Mouse (Mus musculus) erythroblast, embryonic 14.5 days (primary cell): Measurements from ENCODE around the gene Nmnat3. TPM values are rescaled to one million over a fixed set of nuclear protein-coding genes. Genes with fewer than 3 reads are reported as not detected.

Source experiments
- H3K27me3 ChIP-seq: 2 replicates; pipeline ENCODE4 v1.6.1; 2012; ENCODE audit warnings: inconsistent platforms; ENCODE audit not compliant: control insufficient read depth
- H3K36me3 ChIP-seq: 2 replicates; pipeline ENCODE4 v1.6.1; 2012; ENCODE audit warnings: mild to moderate bottlenecking, inconsistent platforms; ENCODE audit not compliant: control insufficient read depth
- H3K4me1 ChIP-seq: 2 replicates; pipeline ENCODE4 v1.6.1; 2012; ENCODE audit warnings: inconsistent platforms; ENCODE audit not compliant: control insufficient read depth
- H3K4me3 ChIP-seq: replicated peaks from 2 replicates; pipeline ENCODE3; 2012; ENCODE audit warnings: moderate library complexity, mild to moderate bottlenecking, inconsistent platforms
- H3K9me3 ChIP-seq: 2 replicates; pipeline ENCODE4 v1.6.1; 2012; ENCODE audit warnings: low read length, inconsistent platforms, mixed read lengths; ENCODE audit not compliant: control insufficient read depth
- GATA1 ChIP-seq: IDR thresholded peaks from 2 replicates; pipeline ENCODE4 v1.6.1; 2012; ENCODE audit warnings: low read length, inconsistent platforms, mixed read lengths
- TAL1 ChIP-seq: IDR thresholded peaks from 3 replicates; pipeline ENCODE4 v1.6.1; 2012; ENCODE audit warnings: low read length, inconsistent platforms, mixed read lengths
- polyA plus RNA-seq: library from polyadenylated mRNA; stranded (reverse); fragments of >175 nt; gene quantifications from 2 replicates; pipeline ENCODE4 v1.2.3, GENCODE M21; 2012

Gene Nmnat3
- polyA plus RNA-seq, 1 experiment = 7.2 TPM

DNA sequence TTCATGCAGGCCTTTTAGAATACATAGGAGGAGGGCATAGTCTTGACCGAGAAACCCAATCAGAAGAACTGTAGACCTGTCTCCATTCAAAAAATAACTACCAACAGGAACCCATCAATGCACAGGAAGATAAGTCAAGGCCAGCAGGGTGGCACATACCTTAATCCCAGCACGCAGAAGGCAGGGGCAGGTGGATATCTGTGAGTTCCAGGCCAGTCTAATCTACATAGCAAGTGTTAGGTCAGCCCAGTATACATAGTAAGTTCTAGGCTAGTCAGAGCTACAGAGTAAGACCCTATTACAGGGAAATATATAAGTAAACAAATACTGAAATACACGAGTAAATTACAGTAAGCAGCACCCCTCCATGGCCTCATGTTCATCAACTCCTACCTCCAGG, 110.6 kb downstream of the Nmnat3 start:
- TF ChIP-seq GATA1 (no peak), TAL1 (no peak)
- H3K9me3 ChIP-seq = no peaks in the 10 kb centered on the region
- peaks cover 16% of the 10 kb centered on the region for H3K4me1 ChIP-seq
- H3K27me3 ChIP-seq = no peaks in the 10 kb centered on the region
- no peak overlapping the region for H3K4me3 ChIP-seq
- H3K36me3 ChIP-seq = peaks cover 72% of the 10 kb centered on the region

DNA sequence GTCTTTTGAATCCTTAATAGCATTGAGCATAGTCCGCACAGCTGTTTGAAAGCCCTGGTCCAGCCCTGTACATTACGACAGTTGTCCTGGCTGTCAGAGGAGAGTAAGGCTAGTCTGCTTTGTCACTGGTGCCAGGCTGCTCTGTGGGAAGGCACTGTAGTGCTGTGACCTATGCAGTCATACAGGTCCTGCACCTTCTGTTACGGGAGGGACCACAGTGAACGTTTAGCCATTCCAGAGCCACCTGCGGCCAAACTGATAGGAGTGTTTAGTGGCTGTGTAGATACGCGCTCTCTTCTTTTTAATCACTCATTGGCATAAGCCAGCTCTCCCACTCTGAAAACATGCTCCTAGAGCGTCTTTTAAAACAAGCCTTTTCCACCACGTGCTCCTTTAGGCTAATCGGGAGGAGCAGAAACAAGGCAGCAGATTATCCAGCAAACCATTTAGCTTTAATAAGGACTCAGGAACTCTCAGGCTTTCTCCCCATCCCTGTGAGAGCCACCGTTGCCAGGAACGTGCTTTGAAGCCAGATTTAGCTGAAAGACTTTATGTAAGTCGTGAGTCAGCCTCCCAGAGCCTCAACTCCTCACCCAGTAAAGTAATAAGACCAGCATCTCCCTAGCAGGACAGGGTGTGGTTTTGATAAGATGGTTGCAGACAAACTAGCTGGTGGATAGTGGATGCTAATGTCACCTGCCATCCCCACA, 113.1 kb downstream of the Nmnat3 start:
- H3K36me3 ChIP-seq = peaks cover 87% of the 10 kb centered on the region
- H3K4me3 ChIP-seq = no peak overlapping the region
- TF ChIP-seq GATA1 = no peak
- no peak for TF ChIP-seq TAL1
- no peaks in the 10 kb centered on the region for H3K27me3 ChIP-seq
- H3K4me1 ChIP-seq = peaks cover 16% of the 10 kb centered on the region
- no peaks in the 10 kb centered on the region for H3K9me3 ChIP-seq

DNA sequence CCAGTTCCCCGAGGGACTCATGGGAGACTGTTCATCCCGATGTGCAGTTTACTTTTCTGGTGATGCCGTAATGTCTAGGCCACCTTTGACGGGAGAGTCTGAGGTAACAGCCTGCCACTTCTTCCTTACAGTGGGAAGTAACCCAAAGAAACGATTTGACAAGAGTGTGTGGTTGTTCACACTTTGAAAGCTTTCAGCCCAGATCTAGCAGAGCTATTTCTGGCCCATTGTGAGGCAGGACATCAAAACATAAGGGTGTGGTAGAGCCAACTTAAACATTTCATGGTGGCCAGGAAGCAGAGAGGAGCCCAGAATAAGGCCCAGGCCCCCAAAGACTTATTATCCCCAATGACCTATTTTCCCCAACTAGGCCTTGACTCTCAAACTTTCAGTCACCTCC, 114.4 kb downstream of the Nmnat3 start:
- Histone ChIP-seq H3K27me3 (no peaks in the 10 kb centered on the region), H3K4me1 (peaks cover 16% of the 10 kb centered on the region), H3K9me3 (no peaks in the 10 kb centered on the region), H3K36me3 (peaks cover 94% of the 10 kb centered on the region), H3K4me3 (no peak overlapping the region)
- TF ChIP-seq TAL1 = no peak
- TF ChIP-seq GATA1 = no peak

DNA sequence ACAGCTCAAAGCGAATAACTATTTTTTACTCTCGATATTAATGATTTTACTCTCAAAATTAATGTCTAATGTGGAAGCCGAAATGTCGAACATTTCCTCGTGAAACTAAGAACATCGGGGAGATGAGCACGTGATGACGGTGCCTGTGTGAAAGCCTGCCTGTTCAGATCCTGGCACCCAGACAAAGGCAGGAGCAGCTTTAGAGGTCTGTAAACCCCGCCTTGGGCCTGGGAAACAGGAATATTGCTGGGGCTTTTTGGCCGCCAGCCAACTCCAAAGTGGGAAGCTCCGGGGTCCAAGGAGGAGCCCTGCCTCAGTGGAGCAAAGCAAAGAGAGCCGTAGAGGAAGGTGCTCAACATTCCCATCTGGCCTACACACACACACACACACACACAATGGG, 120.5 kb downstream of the Nmnat3 start:
- H3K27me3 ChIP-seq = no peaks in the 10 kb centered on the region

DNA sequence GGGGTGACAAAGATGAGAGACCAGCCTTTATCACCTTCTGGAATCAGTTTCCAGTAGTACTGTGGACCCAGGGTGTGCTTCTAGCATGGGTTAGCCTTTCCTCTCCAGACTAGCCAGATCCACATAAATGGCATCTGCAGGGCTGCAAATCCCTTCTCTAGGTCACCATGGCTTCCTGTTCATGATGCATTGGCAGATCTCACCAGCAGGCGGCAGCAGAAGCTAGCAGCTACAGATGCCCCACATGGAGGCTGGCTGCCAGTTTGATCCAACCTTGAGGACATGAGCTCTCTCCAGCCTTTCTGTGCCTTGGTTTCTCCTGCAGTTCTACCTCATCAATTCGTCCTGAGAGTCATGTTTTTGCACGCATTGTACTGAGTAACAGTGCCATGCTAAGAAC, 121.9 kb downstream of the Nmnat3 start:
- Histone ChIP-seq H3K4me3 (no peak overlapping the region), H3K27me3 (no peaks in the 10 kb centered on the region), H3K4me1 (no peaks in the 10 kb centered on the region), H3K9me3 (no peaks in the 10 kb centered on the region), H3K36me3 (peaks cover 95% of the 10 kb centered on the region)
- TF ChIP-seq TAL1 (no peak), GATA1 (no peak)

More for the DNA sequence above, 120.5 kb downstream of the Nmnat3 start:
- peaks cover 97% of the 10 kb centered on the region for H3K36me3 ChIP-seq
- H3K9me3 ChIP-seq = no peaks in the 10 kb centered on the region
- no peak for TF ChIP-seq TAL1
- TF ChIP-seq GATA1 = no peak
- H3K4me3 ChIP-seq = no peak overlapping the region
- no peaks in the 10 kb centered on the region for H3K4me1 ChIP-seq

DNA sequence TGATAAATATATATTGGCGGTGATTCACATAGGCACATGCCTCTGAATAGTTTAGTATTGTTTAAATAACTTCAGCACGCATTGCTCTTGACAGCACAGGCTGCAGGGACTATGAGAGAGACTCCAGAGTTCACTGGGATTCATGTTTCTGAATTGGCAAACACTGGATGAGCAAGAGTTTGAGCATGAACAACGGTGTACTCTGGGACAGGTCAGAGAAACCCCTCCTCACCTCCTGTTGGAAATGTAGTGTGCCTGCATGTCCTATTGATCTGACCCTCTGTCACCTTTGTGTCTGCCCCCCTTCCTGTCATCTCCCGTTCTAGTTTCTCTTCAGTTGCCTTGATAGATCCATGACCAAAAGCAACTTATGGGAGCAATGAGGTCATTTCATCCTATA, 128.2 kb downstream of the Nmnat3 start:
- no peaks in the 10 kb centered on the region for H3K27me3 ChIP-seq
- TF ChIP-seq GATA1 = no peak
- no peak for TF ChIP-seq TAL1
- H3K36me3 ChIP-seq = peaks cover 58% of the 10 kb centered on the region

DNA sequence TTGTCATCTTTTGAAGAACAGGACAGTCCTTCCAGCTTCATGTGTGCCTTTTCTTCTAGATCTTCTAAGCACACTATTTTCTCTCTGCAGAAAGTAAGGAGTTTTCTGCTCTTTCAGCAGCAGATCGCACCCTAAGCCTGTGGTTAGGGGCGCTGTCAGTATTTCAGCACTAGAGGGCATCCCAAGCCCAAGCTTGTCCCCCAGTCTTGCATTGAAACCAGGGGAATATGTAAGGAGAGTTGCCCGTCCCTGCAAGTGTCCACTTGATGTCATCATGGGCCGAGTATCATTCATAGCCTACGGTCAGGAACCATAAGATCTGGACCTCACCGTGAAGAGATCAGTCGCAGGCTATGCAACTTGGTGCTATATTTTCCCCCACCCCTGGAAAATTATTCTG, 130.7 kb downstream of the Nmnat3 start:
- TF ChIP-seq GATA1 (no peak), TAL1 (no peak)
- Histone ChIP-seq H3K27me3 (peaks cover 5% of the 10 kb centered on the region), H3K4me3 (no peak overlapping the region)

More for the DNA sequence above, 128.2 kb downstream of the Nmnat3 start:
- no peaks in the 10 kb centered on the region for H3K4me1 ChIP-seq
- H3K4me3 ChIP-seq = no peak overlapping the region
- no peaks in the 10 kb centered on the region for H3K9me3 ChIP-seq

DNA sequence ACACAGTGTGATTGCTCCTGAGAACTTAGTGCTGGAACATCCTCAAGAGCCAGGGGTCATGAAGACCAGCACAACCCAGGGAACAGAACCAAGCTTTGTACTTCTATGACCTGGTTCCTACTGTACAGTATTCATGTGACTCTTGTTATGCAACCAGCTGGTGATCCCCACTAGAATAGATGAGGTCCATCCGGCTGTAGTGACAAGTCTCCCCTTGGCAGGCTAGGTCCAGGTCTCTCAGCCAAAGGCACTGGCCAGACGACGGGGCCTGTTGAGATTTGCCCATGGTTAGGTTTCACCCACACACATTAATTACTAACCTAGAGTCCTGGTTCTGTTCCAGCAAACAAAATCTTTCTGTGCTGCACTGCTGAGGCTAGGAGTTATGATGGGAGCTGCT, 131.1 kb downstream of the Nmnat3 start:
- Histone ChIP-seq H3K4me3 (no peak overlapping the region), H3K4me1 (no peaks in the 10 kb centered on the region), H3K36me3 (peaks cover 31% of the 10 kb centered on the region), H3K9me3 (no peaks in the 10 kb centered on the region), H3K27me3 (peaks cover 9% of the 10 kb centered on the region)
- no peak for TF ChIP-seq TAL1
- no peak for TF ChIP-seq GATA1

More for the DNA sequence above, 130.7 kb downstream of the Nmnat3 start:
- H3K4me1 ChIP-seq = no peaks in the 10 kb centered on the region
- H3K36me3 ChIP-seq = peaks cover 36% of the 10 kb centered on the region
- H3K9me3 ChIP-seq = no peaks in the 10 kb centered on the region

DNA sequence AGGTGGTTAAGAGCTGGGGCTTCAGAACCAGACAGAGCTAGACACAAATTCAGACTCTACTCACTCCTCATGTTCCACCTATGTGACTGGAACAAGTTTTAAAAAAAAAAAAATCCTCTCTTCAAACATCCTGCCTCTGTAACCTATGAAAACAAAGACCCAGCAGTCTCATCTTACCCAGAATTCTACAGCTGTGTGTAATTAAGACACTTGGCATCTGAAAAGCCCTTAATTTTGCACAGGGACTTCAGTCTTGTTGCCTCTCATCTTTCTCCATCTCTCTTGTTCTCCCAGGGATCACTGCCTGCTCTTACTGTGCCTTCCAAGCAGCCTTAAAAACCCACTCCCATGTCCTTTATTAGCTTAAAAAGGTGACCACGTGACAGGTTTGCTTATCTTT, 133.4 kb downstream of the Nmnat3 start:
- H3K4me1 ChIP-seq = no peaks in the 10 kb centered on the region
- no peaks in the 10 kb centered on the region for H3K9me3 ChIP-seq
- no peak overlapping the region for H3K4me3 ChIP-seq
- TF ChIP-seq TAL1 = no peak
- no peak for TF ChIP-seq GATA1
- H3K36me3 ChIP-seq = peaks cover 11% of the 10 kb centered on the region
- H3K27me3 ChIP-seq = peaks cover 32% of the 10 kb centered on the region

DNA sequence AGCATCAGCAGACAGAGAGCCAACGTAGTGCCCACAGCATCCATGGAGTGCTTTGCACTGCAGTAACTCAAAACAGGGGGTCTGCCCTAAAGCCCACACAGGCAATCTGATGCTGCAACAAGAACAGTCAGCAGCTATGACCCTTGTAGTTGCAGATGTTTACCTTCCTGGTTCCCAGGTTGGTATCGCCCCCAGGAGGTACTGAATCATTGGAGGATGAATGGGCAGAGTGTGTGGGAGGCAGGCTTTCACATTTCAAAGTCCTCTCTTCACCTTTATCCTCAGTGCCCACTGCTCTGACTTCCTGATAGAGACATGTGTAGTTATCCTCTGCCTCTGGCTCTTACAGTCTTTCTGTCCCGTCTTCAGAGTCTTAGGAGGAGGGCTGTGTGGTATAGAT, 134.7 kb downstream of the Nmnat3 start:
- Histone ChIP-seq H3K9me3 (no peaks in the 10 kb centered on the region), H3K4me1 (no peaks in the 10 kb centered on the region), H3K27me3 (peaks cover 44% of the 10 kb centered on the region), H3K36me3 (no peaks in the 10 kb centered on the region), H3K4me3 (no peak overlapping the region)
- TF ChIP-seq TAL1 (no peak), GATA1 (no peak)
